Mouse (Mus musculus): Measurements from ENCODE around the gene Plekhg1. TPM values are rescaled to one million over a fixed set of nuclear protein-coding genes. Genes with fewer than 3 reads are reported as not detected.

Plekhg1 gene
- total and polyA plus RNA-seq, 2 experiments from 2014 or later = 6.8 to 14.8 TPM

DNA sequence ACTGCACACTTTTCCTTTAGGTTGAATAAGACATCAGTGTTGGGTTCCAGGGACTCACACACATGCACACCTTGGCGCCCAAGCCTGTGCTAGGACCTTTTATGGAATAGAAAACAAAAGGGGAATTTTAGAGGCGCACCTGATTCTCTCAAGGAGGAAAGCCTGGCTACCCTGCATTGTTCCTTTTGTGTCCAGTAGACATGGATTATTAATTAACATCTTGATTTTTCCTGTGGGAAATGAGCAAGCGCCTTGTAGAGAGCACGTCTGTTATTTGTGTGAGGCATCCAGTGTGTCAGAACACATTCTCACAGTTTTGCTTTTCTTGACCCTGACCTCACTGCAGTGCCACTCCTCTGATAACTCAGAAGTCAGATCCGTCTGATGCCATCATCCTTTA, 21.8 kb downstream of the Plekhg1 start:
- Histone ChIP-seq H3K27me3 (ENCODE audit: insufficient read depth, low read length) (no peaks in the 10 kb centered on the region), H3K4me2 (ENCODE audit: low read depth, low read length) (no peak overlapping the region), H3K27ac (no peak overlapping the region), H3K9ac (replicated peaks; ENCODE audit: low read length) (no peak overlapping the region), H3K9me3 (ENCODE audit: low read length) (no peaks in the 10 kb centered on the region), H3K4me1 (ENCODE audit: insufficient read depth, low read length) (no peaks in the 10 kb centered on the region), H3K36me3 (ENCODE audit: insufficient read depth, low read length) (no peaks in the 10 kb centered on the region), H3K4me3 (ENCODE audit: low read length) (no peak overlapping the region)
- no peak for TF ChIP-seq CTCF (IDR thresholded peaks at IDR 0.05; ENCODE audit: low read depth)
- ATAC-seq (no peak), DNase-seq (ENCODE audit: low spot score) (no peak)
- 60% methylated on average over 5 of the region's 5 CpGs for WGBS

DNA sequence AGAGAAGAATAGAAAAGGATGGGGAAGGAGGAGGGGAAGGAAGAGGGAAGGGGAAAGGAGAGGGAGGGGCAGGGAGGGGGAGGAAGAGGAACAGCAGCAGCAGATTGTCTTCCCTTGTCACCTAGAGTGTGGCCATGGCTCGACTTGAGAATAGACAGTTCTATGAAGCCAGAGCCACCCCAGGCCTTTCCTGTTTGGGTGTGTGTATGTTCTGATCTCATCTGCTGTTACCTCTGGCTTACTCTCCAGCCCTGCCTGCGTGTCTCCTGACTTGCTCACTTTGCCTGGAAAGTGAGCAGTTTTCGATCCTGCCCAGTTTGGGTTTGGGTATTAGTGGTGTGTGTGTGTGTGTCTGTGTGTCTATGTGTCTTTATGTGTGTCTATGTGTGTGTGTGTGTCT, 23.0 kb downstream of the Plekhg1 start:
- no peaks in the 10 kb centered on the region for H3K27me3 ChIP-seq (ENCODE audit: insufficient read depth, low read length)
- no peak overlapping the region for H3K4me3 ChIP-seq (ENCODE audit: low read length)
- DNase-seq (ENCODE audit: low spot score) = no peak
- no peak overlapping the region for H3K4me2 ChIP-seq (ENCODE audit: low read depth, low read length)
- no peak for TF ChIP-seq CTCF (IDR thresholded peaks at IDR 0.05; ENCODE audit: low read depth)
- ATAC-seq = no peak
- H3K9me3 ChIP-seq (ENCODE audit: low read length) = no peaks in the 10 kb centered on the region
- H3K4me1 ChIP-seq (ENCODE audit: insufficient read depth, low read length) = no peaks in the 10 kb centered on the region
- H3K36me3 ChIP-seq (ENCODE audit: insufficient read depth, low read length) = no peaks in the 10 kb centered on the region
- no peak overlapping the region for H3K9ac ChIP-seq (replicated peaks; ENCODE audit: low read length)
- 76% methylated on average over 3 of the region's 3 CpGs for WGBS
- H3K27ac ChIP-seq = no peak overlapping the region

DNA sequence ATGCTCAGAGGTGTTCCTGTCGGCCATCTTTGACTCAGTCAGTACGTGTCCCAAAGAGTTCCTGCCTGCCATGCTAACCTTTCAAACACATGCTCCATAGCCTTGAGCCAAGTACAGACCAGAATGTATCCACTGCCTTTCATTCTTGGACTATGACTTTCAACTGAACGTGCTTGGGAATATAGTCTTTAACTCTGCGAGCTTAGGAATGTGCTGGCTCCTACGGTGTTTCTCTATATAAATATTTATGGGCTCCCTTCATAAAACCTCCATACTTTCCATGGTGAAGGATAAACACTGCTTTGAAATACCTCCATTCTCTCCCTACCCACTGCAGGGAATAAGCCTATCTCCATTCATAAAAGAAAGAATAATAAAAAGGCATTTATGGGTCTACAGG, 29.0 kb downstream of the Plekhg1 start:
- no peak for TF ChIP-seq CTCF (IDR thresholded peaks at IDR 0.05; ENCODE audit: low read depth)
- H3K27me3 ChIP-seq (ENCODE audit: insufficient read depth, low read length) = no peaks in the 10 kb centered on the region
- H3K4me2 ChIP-seq (ENCODE audit: low read depth, low read length) = no peak overlapping the region
- no peaks in the 10 kb centered on the region for H3K9me3 ChIP-seq (ENCODE audit: low read length)
- ATAC-seq (no peak), DNase-seq (ENCODE audit: low spot score) (no peak)
- no peak overlapping the region for H3K9ac ChIP-seq (replicated peaks; ENCODE audit: low read length)
- H3K27ac ChIP-seq = no peak overlapping the region
- H3K4me3 ChIP-seq (ENCODE audit: low read length) = no peak overlapping the region
- no peaks in the 10 kb centered on the region for H3K4me1 ChIP-seq (ENCODE audit: insufficient read depth, low read length)
- 85% methylated on average over 5 of the region's 5 CpGs for WGBS
- no peaks in the 10 kb centered on the region for H3K36me3 ChIP-seq (ENCODE audit: insufficient read depth, low read length)

DNA sequence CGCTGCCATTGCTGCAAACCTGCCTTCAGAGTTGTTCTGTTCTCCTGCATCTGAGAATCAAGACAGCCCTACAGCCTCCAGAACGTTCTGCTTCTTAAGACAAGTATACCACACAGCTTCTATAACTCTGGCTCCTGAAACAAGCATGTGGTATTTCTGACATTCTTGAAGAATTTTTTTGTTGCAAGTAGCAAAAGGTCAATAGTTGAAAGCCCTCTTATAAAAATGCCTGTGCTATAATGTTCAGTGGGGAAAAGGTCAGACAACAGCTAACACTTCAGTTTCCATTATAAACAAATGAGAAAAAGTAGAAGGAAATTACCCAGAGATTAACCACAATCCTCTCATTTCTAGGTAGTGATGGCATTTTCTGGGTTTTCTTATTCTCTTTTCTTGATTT, 34.2 kb downstream of the Plekhg1 start:
- H3K27ac ChIP-seq = no peak overlapping the region
- no peaks in the 10 kb centered on the region for H3K36me3 ChIP-seq (ENCODE audit: insufficient read depth, low read length)
- no peak for ATAC-seq
- no peak overlapping the region for H3K4me3 ChIP-seq (ENCODE audit: low read length)
- no peak for TF ChIP-seq CTCF (IDR thresholded peaks at IDR 0.05; ENCODE audit: low read depth)
- no peaks in the 10 kb centered on the region for H3K9me3 ChIP-seq (ENCODE audit: low read length)
- H3K4me2 ChIP-seq (ENCODE audit: low read depth, low read length) = no peak overlapping the region
- H3K4me1 ChIP-seq (ENCODE audit: insufficient read depth, low read length) = no peaks in the 10 kb centered on the region
- DNase-seq (ENCODE audit: low spot score) = no peak
- H3K27me3 ChIP-seq (ENCODE audit: insufficient read depth, low read length) = no peaks in the 10 kb centered on the region
- H3K9ac ChIP-seq (replicated peaks; ENCODE audit: low read length) = no peak overlapping the region
- 87% methylated on average over 2 of the region's 2 CpGs for WGBS

DNA sequence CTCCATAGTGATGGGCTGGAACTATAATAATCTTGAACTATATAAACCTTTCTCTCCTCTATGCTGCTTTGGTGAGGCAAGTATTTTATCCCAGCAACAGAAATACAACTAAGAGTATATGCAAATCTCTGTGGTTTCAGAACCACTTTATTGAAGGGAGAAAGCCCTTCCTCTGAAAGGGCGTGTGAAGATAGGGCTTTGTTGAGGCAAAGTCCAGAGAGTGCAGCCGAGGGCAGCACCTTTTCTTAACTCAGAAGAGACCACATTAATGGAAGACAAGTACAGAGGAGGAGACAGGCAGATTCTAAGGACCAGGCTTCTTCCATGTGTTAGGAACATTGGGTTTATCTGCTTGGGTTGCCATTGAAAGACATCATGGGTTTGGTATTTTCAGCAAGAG, 36.6 kb downstream of the Plekhg1 start:
- no peak overlapping the region for H3K4me3 ChIP-seq (ENCODE audit: low read length)
- H3K9ac ChIP-seq (replicated peaks; ENCODE audit: low read length) = no peak overlapping the region
- no peaks in the 10 kb centered on the region for H3K9me3 ChIP-seq (ENCODE audit: low read length)
- no peaks in the 10 kb centered on the region for H3K36me3 ChIP-seq (ENCODE audit: insufficient read depth, low read length)
- H3K4me2 ChIP-seq (ENCODE audit: low read depth, low read length) = no peak overlapping the region
- TF ChIP-seq CTCF (IDR thresholded peaks at IDR 0.05; ENCODE audit: low read depth) = no peak
- no peak overlapping the region for H3K27ac ChIP-seq
- no peaks in the 10 kb centered on the region for H3K4me1 ChIP-seq (ENCODE audit: insufficient read depth, low read length)
- ATAC-seq = no peak
- WGBS = 85% methylated on average over 2 of the region's 2 CpGs
- DNase-seq (ENCODE audit: low spot score) = no peak
- H3K27me3 ChIP-seq (ENCODE audit: insufficient read depth, low read length) = no peaks in the 10 kb centered on the region

DNA sequence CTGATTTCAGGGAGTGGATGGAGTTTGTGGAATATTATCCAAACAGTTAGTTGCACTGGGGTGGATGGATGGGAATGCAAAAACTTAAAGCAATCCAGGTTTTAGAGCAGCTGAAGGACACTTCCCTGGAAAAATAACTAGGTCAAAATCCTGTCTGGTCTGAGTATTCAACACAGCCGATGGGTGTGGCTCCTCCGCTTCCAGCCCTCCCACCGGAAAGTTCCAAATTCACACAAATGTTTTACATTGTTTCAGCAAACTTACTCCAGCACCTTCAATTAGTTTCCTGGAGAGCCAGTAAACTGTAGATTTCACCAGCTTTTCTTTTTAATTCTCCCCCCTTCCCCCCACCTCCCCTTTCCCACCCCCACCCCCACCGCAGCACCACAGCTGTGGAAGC, 45.2 kb downstream of the Plekhg1 start:
- DNase-seq (ENCODE audit: low spot score) = no peak

DNA sequence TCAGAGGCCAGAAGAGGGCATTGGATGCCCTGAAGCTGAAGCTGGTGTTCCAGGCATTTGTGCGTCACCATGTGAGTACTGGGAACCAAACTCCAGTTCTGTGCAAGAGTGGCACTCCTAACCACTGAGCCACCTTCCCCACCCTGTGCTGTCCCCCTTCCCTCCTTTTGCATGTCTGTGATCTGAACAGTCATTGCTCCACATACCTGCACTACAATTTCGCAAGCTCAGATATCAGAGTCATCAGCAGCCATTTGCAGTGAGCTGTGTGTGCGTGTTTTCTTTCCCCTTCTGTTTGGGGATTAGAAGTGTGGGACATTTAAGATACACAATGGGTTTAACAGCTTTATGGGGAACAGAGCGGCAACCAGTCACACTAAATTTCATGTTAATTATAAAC, 46.4 kb downstream of the Plekhg1 start:
- no peaks in the 10 kb centered on the region for H3K9me3 ChIP-seq (ENCODE audit: low read length)
- no peak for TF ChIP-seq CTCF (IDR thresholded peaks at IDR 0.05; ENCODE audit: low read depth)

More for the DNA sequence above, 45.2 kb downstream of the Plekhg1 start:
- 94% methylated on average over 4 of the region's 4 CpGs for WGBS
- H3K9me3 ChIP-seq (ENCODE audit: low read length) = no peaks in the 10 kb centered on the region
- H3K36me3 ChIP-seq (ENCODE audit: insufficient read depth, low read length) = no peaks in the 10 kb centered on the region
- no peak overlapping the region for H3K9ac ChIP-seq (replicated peaks; ENCODE audit: low read length)
- no peak overlapping the region for H3K4me2 ChIP-seq (ENCODE audit: low read depth, low read length)
- no peak overlapping the region for H3K27ac ChIP-seq
- TF ChIP-seq CTCF (IDR thresholded peaks at IDR 0.05; ENCODE audit: low read depth) = no peak
- no peak for ATAC-seq
- H3K4me3 ChIP-seq (ENCODE audit: low read length) = no peak overlapping the region
- no peaks in the 10 kb centered on the region for H3K27me3 ChIP-seq (ENCODE audit: insufficient read depth, low read length)
- H3K4me1 ChIP-seq (ENCODE audit: insufficient read depth, low read length) = no peaks in the 10 kb centered on the region

More for the DNA sequence above, 46.4 kb downstream of the Plekhg1 start:
- no peak overlapping the region for H3K9ac ChIP-seq (replicated peaks; ENCODE audit: low read length)
- no peaks in the 10 kb centered on the region for H3K27me3 ChIP-seq (ENCODE audit: insufficient read depth, low read length)
- no peak overlapping the region for H3K4me3 ChIP-seq (ENCODE audit: low read length)
- DNase-seq (ENCODE audit: low spot score) (no peak), ATAC-seq (no peak)
- H3K36me3 ChIP-seq (ENCODE audit: insufficient read depth, low read length) = no peaks in the 10 kb centered on the region
- WGBS = 93% methylated on average over 4 of the region's 4 CpGs
- H3K4me2 ChIP-seq (ENCODE audit: low read depth, low read length) = no peak overlapping the region
- H3K4me1 ChIP-seq (ENCODE audit: insufficient read depth, low read length) = no peaks in the 10 kb centered on the region
- no peak overlapping the region for H3K27ac ChIP-seq

Data from hindbrain, postnatal 0 days (tissue).